Mouse (Mus musculus) heart, adult 2 months (tissue): ENCODE results near the gene Irx2.

Experiments
- CTCF ChIP-seq: fragments of 200-600 bp; IDR thresholded peaks from 2 replicates; pipeline ENCODE4 v1.8.1; 2022; ENCODE audit warnings: antibody characterized with exemption, mild to moderate bottlenecking, moderate library complexity
- EP300 ChIP-seq: fragments of 200-500 bp; IDR thresholded peaks from 2 replicates; pipeline ENCODE4 v1.6.1; 2011; ENCODE audit warnings: low read depth, low read length, control low read depth; ENCODE audit not compliant: insufficient read depth
- POLR2A ChIP-seq: fragments of 200-500 bp; IDR thresholded peaks from 2 replicates; pipeline ENCODE4 v1.6.1; 2011; ENCODE audit warnings: mild to moderate bottlenecking, low read depth, low read length, control low read depth; ENCODE audit not compliant: insufficient read depth

DNA sequence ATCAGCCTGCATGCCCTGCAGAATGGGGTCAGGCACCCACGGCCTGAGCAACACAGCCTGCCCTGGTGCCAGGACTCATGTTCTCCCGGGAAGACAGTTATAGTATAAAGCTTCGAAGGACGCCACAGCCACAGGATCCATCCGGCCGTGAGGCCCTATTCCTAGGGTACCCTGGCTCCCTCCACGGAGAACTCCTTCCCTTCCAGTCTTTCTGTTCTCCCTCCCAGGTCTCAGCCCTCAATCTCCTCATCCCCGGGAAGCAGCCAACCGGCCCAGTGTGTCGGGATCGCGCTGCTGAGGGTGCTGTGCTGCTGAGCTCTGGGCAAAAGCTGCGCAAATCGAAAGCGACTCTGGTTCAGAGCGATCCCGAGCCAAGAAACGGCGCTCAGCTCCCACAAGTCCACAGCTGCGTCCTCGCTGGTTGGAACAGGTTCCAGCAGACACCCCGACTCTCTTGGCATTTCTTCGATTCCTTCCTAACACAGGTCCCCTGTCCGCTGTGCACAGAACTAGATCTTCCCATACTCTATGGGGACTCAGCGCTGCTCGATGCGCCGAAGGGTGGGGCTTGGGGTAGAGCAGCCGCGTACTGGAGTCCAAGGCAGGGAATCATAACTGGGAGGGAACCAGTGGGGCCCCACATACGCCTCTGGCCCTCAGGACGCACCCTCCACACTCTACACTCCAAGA lies 11.0 kb downstream of the Irx2 start:
- TF ChIP-seq CTCF (no peak), POLR2A (no peak), EP300 (no peak)
